Mouse (Mus musculus) CD8-positive naive resting alpha-beta T cell, adult 2 months (primary cell): ENCODE results near the gene 1810030O07Rik.
"Not testable (repeated sequence)": the region's sequence is repeated elsewhere in the genome, so short reads cannot be mapped to it uniquely, and the experiment has no call there.

Source experiments
- DNase-seq, 2 experiments: peaks; one replicate each; pipeline ENCODE4 v3.0.0; 2022; ENCODE audit warnings: low read depth in 2 of 2, low spot score in 2 of 2

Gene 1810030O07Rik

GRCm38 (mm10) chrX:12673054-12673775, at the start of gene 1810030O07Rik:
Gene 1810030O07Rik (minus strand): TSS chrX:12673668.
- DNase-seq: peak; percentile 80 to 86

GRCm38 (mm10) chrX:12716036-12716435, 42.6 kb upstream of the 1810030O07Rik start:
- no peak for DNase-seq

GRCm38 (mm10) chrX:12713796-12714195, 40.3 kb upstream of the 1810030O07Rik start:
- no peak for DNase-seq

- DNase-seq: no peak
Observed at GRCm38 (mm10) chrX:12686910-12687309, 13.4 kb upstream of the 1810030O07Rik start.

GRCm38 (mm10) chrX:12686071-12686470, 12.6 kb upstream of the 1810030O07Rik start:
- no peak for DNase-seq

GRCm38 (mm10) chrX:12677396-12677795, 3.9 kb upstream of the 1810030O07Rik start:
- peak; percentile 36 to 61 for DNase-seq

GRCm38 (mm10) chrX:12653879-12654278, 19.6 kb downstream of the 1810030O07Rik start:
- DNase-seq: no peak

GRCm38 (mm10) chrX:12651906-12652305, 21.6 kb downstream of the 1810030O07Rik start:
- no peak for DNase-seq

- DNase-seq: no peak
Observed at GRCm38 (mm10) chrX:12645531-12646304, 27.8 kb downstream of the 1810030O07Rik start.

GRCm38 (mm10) chrX:12644976-12645375, 28.5 kb downstream of the 1810030O07Rik start:
- DNase-seq: no peak

- no peak for DNase-seq
Observed at GRCm38 (mm10) chrX:12625131-12625530, 48.3 kb downstream of the 1810030O07Rik start.

- DNase-seq: not testable (repeated sequence)
Observed at GRCm38 (mm10) chrX:12612360-12612759, 61.1 kb downstream of the 1810030O07Rik start.

GRCm38 (mm10) chrX:12611211-12611610, 62.3 kb downstream of the 1810030O07Rik start:
- no peak for DNase-seq

GRCm38 (mm10) chrX:12610541-12610940, 62.9 kb downstream of the 1810030O07Rik start:
- DNase-seq: not testable (repeated sequence)
